Mouse (Mus musculus) mammary gland, adult 2 months (tissue): ENCODE results near the gene Gtf2e1. TPM values are rescaled to one million over a fixed set of nuclear protein-coding genes. Genes with fewer than 3 reads are reported as not detected.

Experiments used
- polyA plus RNA-seq: library from polyadenylated mRNA; depleted of rRNA; stranded (reverse); fragments of >200 nt; gene quantifications from 2 replicates; pipeline ENCODE4 v1.2.3, GENCODE M21; 2012; ENCODE audit warnings: low replicate concordance; rRNA removed

The Gtf2e1 gene
- 3.6 and 6.5 TPM in 2 replicates for polyA plus RNA-seq

DNA sequence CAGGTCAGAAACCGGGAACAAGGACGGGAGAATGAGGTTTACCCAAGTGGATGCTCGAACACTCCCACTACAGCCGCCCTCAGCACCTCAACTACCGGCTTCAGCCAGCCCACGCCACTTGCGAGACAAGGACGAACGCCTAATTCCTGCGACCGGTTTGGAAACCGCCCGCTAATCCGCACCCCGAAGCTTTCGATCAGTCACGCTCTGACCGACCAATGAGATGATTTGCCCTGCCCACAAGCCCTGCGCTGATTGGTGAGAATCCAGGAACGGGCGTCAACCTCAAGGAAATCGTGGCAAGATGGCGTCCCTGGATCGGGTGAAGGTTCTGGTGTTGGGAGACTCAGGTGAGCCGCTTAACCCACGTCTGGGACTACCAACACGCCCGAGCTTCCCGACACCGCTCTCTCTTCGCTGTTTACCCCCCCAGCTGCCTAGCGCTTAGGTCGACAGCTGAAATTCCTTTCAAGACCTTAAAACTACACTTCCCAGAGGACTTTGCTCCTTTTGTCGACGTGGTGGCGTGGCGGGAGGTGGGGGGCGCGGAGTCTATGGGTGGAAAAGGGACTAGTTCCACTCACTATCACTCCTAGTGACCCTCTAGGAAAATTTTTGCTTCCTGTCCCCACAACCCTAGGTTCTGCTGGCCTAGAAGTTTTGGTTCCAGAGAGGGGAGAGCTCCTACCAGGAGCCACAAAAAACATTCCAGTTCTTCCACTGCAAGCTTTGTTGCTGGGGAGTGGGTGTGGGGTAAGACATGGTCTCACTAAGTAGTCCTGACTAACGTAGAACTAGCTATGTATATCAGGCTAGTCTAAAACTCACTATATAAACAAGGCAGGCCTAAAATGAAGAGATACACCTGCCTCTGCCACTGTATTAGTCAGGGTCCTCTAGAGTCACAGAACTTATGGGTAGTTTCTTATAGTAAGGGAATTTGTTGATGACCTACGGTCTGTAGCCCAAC is at the start of gene Gtf2e1, which contains the start of gene Rabl3:
Gtf2e1 (minus strand) TSS at position 179 of the 970 bp plus-strand sequence.
Rabl3 (plus strand) TSS at position 275 of the 970 bp plus-strand sequence.

GRCm38 (mm10) chr16:37579994-37580393 is 40.4 kb upstream of the Gtf2e1 start, which contains the start of gene Hgd:
Gene Hgd (plus strand): TSS chr16:37580153.

Other genes starting within 250 kb of the Gtf2e1 start
- 0.26 TPM in 1 of 2 replicates, not detected in the other for gene Stxbp5l, start 154.8 kb downstream of the Gtf2e1 start, polyA plus RNA-seq
- gene Rabl3, start 96 bp upstream of the Gtf2e1 start, polyA plus RNA-seq = 1.1 and 3.2 TPM in 2 replicates
- gene Hgd, start 40.4 kb upstream of the Gtf2e1 start, polyA plus RNA-seq = 0.27 and 1.4 TPM in 2 replicates
- 70.7 and 90.5 TPM in 2 replicates for gene Ndufb4, start 114.7 kb upstream of the Gtf2e1 start, polyA plus RNA-seq
- gene Fstl1, start 237.1 kb upstream of the Gtf2e1 start, polyA plus RNA-seq = 87.8 and 135 TPM in 2 replicates